Mouse (Mus musculus) limb, embryonic 14.5 days (tissue): ENCODE results near the gene BC049730. TPM values are rescaled to one million over a fixed set of nuclear protein-coding genes. Genes with fewer than 3 reads are reported as not detected.

Experiments
- ATAC-seq: fragments of 200-750 bp; cut with Nextera tagmentation; 2 replicates; pipeline ENCODE4 v1.8.0; 2017; ENCODE audit warnings: low read depth, moderate number of reproducible peaks, moderate TSS enrichment; ENCODE audit not compliant: low FRiP score
- DNase-seq: peaks from one replicate; pipeline ENCODE4 v3.0.0-alpha.2; 2015; ENCODE audit warnings: low spot score
- H3K27ac ChIP-seq: fragments of 300-500 bp; sonication (generic); replicated peaks from 2 replicates; pipeline ENCODE4 v1.5.1; 2014; ENCODE audit warnings: low read depth, mild to moderate bottlenecking, low read length, moderate library complexity, mixed read lengths
- H3K27me3 ChIP-seq: fragments of 300-500 bp; sonication (generic); 2 replicates; pipeline ENCODE4 v1.6.1; 2014; ENCODE audit warnings: low read length, mixed read lengths; ENCODE audit not compliant: control insufficient read depth, insufficient read depth
- H3K36me3 ChIP-seq: fragments of 300-500 bp; sonication (generic); 2 replicates; pipeline ENCODE4 v1.6.1; 2014; ENCODE audit warnings: mild to moderate bottlenecking, low read length, moderate library complexity, mixed read lengths; ENCODE audit not compliant: control insufficient read depth, insufficient read depth
- H3K4me1 ChIP-seq: fragments of 300-500 bp; sonication (generic); 2 replicates; pipeline ENCODE4 v1.6.1; 2014; ENCODE audit warnings: antibody characterized with exemption, low read length, mixed read lengths; ENCODE audit not compliant: control insufficient read depth, insufficient read depth
- H3K4me2 ChIP-seq: fragments of 300-500 bp; sonication (generic); replicated peaks from 2 replicates; pipeline ENCODE4 v1.6.1; 2014; ENCODE audit warnings: low read depth, mild to moderate bottlenecking, low read length, moderate library complexity; ENCODE audit not compliant: severe bottlenecking
- H3K4me3 ChIP-seq: fragments of 300-500 bp; sonication (generic); replicated peaks from 2 replicates; pipeline ENCODE4 v1.5.1; 2014; ENCODE audit warnings: low read length
- H3K9ac ChIP-seq: fragments of 300-500 bp; sonication (generic); 2 replicates; pipeline ENCODE4 v1.6.1; 2014; ENCODE audit warnings: mild to moderate bottlenecking, low read depth, low read length, moderate library complexity; ENCODE audit not compliant: severe bottlenecking
- H3K9me3 ChIP-seq: fragments of 300-500 bp; sonication (generic); 2 replicates; pipeline ENCODE4 v1.6.1; 2016; ENCODE audit warnings: low read length; ENCODE audit not compliant: control insufficient read depth
- POLR2A ChIP-seq: fragments of 200-500 bp; IDR thresholded peaks from 2 replicates; pipeline ENCODE4 v1.8.0; 2012; ENCODE audit warnings: inconsistent platforms, mild to moderate bottlenecking, moderate library complexity, borderline replicate concordance; ENCODE audit not compliant: insufficient read depth, insufficient read length; ENCODE audit errors: extremely low read depth
- WGBS: fragments of 180-500 bp; shearing (Covaris S2); extraction: QIAGEN DNeasy Blood & Tissue Kit; methylation state at CpG from one replicate; pipeline ENCODE4 v1.1.7; 2014; 5-methylcytosine and 5-hydroxymethylcytosine counted together
- polyA plus RNA-seq, 2 experiments: library from polyadenylated mRNA; depleted of rRNA in 1 of 2; stranded (reverse) in 1 of 2; unstranded in 1 of 2; fragments of >200 nt; fragmentation: Nextera tagmentation in 1 of 2; extraction: Ambion mirVana in 1 of 2; gene quantifications; 2 replicates each; pipeline versions ENCODE4 v1.2.1 to v1.2.3; 2012 to 2014

BC049730 gene
- polyA plus RNA-seq (2012; rRNA removed), result not detected in 2 replicates
- not detected in 2 replicates for polyA plus RNA-seq (2014; fragmentation: Nextera tagmentation; extraction: Ambion mirVana)

DNA sequence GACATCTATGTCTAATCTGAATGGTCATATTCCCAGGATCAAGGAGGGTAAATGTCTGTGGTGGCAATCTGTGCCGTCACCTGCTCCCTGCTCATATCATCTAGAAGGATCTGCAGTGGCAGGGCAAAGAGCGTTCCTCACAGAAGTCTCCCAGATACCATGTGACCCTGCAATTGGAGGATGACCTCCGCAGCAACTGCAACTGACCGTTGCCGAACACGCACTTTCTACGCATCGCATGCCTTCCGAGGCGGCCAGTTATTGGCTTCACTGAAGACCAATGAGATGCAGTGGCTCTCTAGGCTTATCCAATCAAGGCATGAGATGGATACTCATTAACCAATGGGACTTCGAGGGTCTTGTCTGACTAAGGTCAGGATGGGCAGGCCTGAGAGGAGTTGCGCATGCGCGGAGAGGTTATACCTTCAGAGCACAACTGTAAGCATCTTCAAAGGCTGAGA, at the start of gene BC049730:
TSS of gene BC049730 (plus strand) at position 411 of the 461 bp plus-strand sequence.
- ATAC-seq, result no peak
- Histone ChIP-seq H3K4me3 (no peak within 1 kb of the TSS), H3K36me3 (no peaks in the 10 kb centered on the region), H3K27ac (no peak within 1 kb of the TSS), H3K27me3 (no peaks in the 10 kb centered on the region), H3K9ac (no peak within 1 kb of the TSS), H3K9me3 (no peaks in the 10 kb centered on the region), H3K4me2 (no peak within 1 kb of the TSS), H3K4me1 (no peaks in the 10 kb centered on the region)
- no peak for TF ChIP-seq POLR2A
- WGBS, result 93% methylated on average over 14 of the region's 14 CpGs
- no peak for DNase-seq

DNA sequence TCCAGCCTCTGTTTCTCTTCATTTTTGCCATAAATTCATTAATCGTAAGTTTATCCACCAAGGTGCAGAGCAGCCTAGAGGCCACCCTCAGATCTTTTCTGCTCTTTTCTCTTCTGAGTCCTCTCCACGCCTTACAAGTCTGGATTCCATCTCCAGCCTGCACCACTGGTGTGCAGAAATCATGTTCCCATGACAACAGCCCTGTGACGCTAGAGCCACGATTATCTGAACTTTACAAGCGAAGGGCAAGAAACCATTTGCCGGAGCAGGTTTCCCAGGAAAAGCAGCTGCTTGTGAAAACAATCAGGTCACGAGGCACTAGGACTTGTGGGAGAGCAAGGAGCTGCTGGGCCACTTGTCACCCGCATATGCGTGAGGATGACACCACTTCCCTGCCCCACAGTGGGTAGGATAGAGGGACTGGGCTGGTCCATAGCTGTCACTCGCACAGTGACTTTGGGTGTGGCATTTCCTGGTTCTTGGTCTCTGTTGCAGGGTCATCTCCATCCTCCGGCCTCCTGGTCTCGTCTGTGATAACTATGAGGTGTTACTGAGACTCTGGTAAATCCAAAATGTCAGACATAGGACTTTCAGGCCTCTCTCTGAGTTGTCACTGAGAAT, 49.2 kb upstream of the BC049730 start:
- DNase-seq (no peak), ATAC-seq (no peak)
- H3K27me3 ChIP-seq, result no peaks in the 10 kb centered on the region
- H3K36me3 ChIP-seq, result no peaks in the 10 kb centered on the region
- H3K9ac ChIP-seq, result no peak overlapping the region
- no peak overlapping the region for H3K27ac ChIP-seq
- H3K9me3 ChIP-seq, result no peaks in the 10 kb centered on the region; the same call in 1 of the 2 replicates
- TF ChIP-seq POLR2A, result no peak
- no peak overlapping the region for H3K4me2 ChIP-seq
- WGBS, result 42% methylated on average over 12 of the region's 12 CpGs
- H3K4me3 ChIP-seq, result no peak overlapping the region
- no peaks in the 10 kb centered on the region for H3K4me1 ChIP-seq

DNA sequence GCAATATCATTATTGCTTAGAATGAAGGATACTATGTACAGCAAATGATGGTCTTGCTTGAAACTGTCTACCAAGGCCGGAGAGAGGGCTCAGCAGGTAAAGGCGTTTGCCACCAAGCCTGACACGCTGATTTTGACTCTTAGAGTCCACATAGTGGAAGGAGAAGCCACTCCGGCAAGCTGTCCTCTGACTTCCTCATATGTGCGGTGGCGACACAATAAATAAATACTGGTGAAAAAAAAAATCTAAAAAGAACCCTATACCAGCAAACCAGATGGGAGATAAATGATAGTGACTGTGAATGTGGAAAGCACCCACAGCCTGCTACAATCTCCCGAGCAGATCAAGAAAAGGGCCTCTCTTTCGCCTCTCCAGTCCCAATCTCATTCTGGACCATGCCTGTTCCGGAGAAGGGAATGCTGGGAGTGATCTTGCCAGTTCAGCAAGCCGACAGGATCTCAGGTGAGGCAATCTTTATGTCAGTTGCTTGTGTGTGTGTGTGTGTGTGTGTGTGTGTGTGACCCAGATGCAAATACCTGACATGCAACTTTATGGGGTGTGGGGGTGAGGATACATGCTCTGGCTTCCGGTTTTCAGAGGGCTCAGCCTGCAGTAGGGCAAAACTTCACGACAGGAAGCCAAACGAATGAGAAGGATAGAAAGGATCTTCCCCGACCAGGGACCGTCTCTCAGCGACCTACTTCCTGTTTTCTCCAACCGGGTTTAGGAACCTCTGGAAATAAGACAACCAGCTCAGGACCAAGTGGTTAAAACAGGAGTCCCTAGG, 47.7 kb upstream of the BC049730 start:
- H3K9me3 ChIP-seq, result no peaks in the 10 kb centered on the region; the same call in 1 of the 2 replicates
- TF ChIP-seq POLR2A, result no peak
- no peak overlapping the region for H3K27ac ChIP-seq
- no peak overlapping the region for H3K4me3 ChIP-seq
- DNase-seq, result no peak
- 63% methylated on average over 17 of the region's 17 CpGs for WGBS
- no peaks in the 10 kb centered on the region for H3K36me3 ChIP-seq
- no peaks in the 10 kb centered on the region for H3K4me1 ChIP-seq
- H3K4me2 ChIP-seq, result no peak overlapping the region
- no peak for ATAC-seq
- no peak overlapping the region for H3K9ac ChIP-seq
- H3K27me3 ChIP-seq, result no peaks in the 10 kb centered on the region

DNA sequence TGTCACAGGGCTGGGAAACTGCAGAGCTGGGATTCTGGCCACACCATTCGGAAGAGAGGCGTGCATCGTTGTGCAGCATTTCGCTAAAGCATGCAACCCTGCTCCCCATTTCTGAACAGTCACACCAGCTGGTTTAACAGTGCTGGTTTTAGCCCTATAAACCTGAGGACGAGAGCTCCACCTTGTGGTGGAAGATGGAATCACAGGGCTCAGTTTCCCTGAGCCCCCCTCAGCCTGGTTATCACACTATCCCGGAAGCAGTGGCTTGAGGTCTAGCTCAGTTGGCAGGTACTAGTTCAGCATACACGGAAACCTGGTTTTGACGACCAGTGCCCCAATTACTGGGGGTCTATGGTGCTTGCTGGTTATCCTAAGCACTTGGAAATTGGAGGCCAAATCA, 46.5 kb upstream of the BC049730 start:
- Histone ChIP-seq H3K4me1 (no peaks in the 10 kb centered on the region), H3K9ac (no peak overlapping the region), H3K4me2 (no peak overlapping the region), H3K36me3 (no peaks in the 10 kb centered on the region), H3K9me3 (no peaks in the 10 kb centered on the region; the same call in 1 of the 2 replicates), H3K4me3 (no peak overlapping the region), H3K27ac (no peak overlapping the region), H3K27me3 (no peaks in the 10 kb centered on the region)
- no peak for ATAC-seq
- peak; percentile 88 for DNase-seq
- WGBS, result 17% methylated on average over 8 of the region's 8 CpGs
- no peak for TF ChIP-seq POLR2A

DNA sequence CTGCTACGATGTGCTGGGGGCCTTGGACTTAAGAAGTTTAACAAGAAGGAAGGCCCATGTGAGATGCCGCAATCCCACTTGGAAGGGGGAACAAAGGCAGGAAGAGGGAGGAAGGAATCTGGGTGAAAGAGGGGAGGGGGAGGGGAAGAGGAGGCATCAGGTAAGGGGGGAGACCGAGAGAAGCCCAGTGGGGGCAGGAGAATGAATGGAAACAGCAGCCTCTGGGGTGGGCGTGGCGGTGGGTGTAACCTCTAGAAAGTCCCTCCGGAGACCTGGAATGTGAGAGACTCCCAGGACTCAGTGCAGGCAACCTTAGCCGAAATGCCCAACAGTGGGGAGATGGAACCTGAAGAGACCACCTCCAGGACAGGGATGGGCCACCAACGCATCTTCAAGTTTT, 44.7 kb upstream of the BC049730 start:
- WGBS, result 40% methylated on average over 8 of the region's 8 CpGs

More for the DNA sequence above, 44.7 kb upstream of the BC049730 start:
- H3K9ac ChIP-seq, result no peak overlapping the region
- no peaks in the 10 kb centered on the region for H3K4me1 ChIP-seq
- H3K36me3 ChIP-seq, result no peaks in the 10 kb centered on the region
- DNase-seq, result no peak
- no peak for TF ChIP-seq POLR2A
- no peaks in the 10 kb centered on the region for H3K27me3 ChIP-seq
- H3K9me3 ChIP-seq, result no peaks in the 10 kb centered on the region
- H3K4me3 ChIP-seq, result no peak overlapping the region
- ATAC-seq, result no peak
- H3K27ac ChIP-seq, result no peak overlapping the region
- H3K4me2 ChIP-seq, result no peak overlapping the region
